Mouse (Mus musculus) ovary, postnatal 10 days (tissue): ENCODE measurements around the gene Rnf183.
A peak's percentile ranks its signal among the peaks of the same experiment; 100 is the strongest.
"Not testable (repeated sequence)": the region's sequence is repeated elsewhere in the genome, so short reads cannot be mapped to it uniquely, and the experiment has no call there.

Source experiments
- DNase-seq: peaks from one replicate; pipeline ENCODE4 v3.0.0; 2022; ENCODE audit warnings: low spot score

Gene Rnf183

GRCm38 (mm10) chr4:62435081-62435480 is at the start of gene Rnf183:
Rnf183 (minus strand) TSS chr4:62435252.
- DNase-seq, result no peak

DNA sequence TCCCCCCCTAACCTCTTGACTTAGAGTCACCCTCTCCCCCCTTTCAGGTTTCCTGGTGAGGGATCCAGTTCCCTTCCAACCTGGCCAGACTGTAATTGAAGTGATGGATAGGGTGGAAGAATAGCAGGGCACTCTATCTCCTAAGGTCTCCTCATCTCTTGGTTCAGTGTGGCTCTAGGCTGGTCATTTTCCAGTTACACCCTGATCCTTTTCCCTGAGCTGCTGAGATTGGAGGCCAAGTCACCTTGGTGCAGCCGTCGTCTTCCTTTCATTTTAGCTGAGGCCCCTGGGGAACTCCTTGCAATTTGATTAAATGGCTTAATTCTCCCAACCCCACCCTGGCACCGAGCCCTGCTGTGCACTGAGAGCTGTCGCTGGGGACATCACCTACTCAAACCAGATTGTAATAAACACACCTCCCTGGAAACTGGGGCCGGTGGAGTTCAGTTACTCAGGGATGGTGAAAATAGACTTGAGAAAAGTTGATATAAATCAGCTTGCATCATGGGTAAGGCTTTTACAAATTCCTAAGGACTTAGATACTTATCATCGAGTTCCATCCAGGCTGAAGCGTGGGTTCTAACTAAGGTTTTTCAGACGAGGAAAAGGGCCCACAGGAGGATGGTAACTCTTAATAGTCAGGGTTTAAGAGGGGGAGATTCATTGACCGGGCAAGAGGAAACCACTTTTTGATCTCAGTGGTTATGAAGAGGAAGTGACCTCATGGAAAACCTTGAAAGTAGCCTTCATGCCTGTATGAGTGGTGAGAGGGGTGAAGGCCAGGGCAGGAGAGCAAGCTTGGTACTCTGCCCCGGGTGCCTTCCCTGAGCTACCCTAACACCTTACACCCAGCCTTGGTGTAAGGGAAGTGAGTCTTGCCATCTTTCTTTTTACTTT is 45.9 kb upstream of the Rnf183 start:
- no peak for DNase-seq

GRCm38 (mm10) chr4:62479937-62480708 is 45.1 kb upstream of the Rnf183 start, which contains the start of gene Bspry:
Bspry (plus strand) TSS chr4:62480053.
- DNase-seq, result no peak

- DNase-seq, result not testable (repeated sequence)
These were observed 44.5 kb upstream of the Rnf183 start for GRCm38 (mm10) chr4:62479593-62479936.

GRCm38 (mm10) chr4:62477542-62478244 is 42.6 kb upstream of the Rnf183 start:
- no peak for DNase-seq

DNA sequence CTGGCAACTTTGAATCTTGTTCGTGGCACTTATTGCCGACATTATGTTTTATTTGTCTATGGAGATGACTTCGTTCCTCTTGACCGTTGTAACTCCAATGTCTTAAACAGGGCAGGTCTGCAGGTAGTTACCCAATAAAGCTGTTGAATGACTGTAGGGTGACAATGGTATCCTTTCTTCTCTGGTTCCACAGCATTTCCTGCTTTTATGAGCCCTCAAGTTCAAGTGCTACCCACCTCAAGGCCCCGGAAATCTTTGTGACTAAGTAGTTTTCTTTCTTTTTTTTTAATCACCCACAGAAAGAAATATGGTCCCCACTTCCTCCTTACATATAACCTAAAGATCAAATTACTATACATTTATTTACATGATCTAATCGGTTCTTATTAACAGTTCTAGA is 40.7 kb upstream of the Rnf183 start:
- no peak for DNase-seq

DNA sequence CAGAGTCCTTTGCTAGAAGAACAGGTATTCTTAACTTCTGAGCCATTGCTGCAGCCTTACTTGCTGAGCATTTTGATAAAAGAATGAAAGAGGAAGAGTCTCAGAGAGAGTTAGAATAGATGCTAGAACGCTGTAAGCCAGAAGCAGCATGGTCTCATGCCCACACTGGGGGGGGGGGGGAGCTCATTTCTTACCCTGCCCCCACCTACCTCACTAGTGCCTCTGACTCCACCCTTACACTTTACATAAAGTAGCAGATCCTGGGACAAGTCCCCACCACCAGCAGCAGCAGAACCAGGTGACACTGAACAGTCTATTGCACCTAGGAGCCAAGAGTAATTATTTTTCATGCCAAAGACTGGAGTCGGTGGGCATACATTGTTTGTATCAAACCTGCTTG is 40.1 kb upstream of the Rnf183 start:
- DNase-seq, result no peak

GRCm38 (mm10) chr4:62472071-62472470 is 37.0 kb upstream of the Rnf183 start:
- DNase-seq, result no peak

DNA sequence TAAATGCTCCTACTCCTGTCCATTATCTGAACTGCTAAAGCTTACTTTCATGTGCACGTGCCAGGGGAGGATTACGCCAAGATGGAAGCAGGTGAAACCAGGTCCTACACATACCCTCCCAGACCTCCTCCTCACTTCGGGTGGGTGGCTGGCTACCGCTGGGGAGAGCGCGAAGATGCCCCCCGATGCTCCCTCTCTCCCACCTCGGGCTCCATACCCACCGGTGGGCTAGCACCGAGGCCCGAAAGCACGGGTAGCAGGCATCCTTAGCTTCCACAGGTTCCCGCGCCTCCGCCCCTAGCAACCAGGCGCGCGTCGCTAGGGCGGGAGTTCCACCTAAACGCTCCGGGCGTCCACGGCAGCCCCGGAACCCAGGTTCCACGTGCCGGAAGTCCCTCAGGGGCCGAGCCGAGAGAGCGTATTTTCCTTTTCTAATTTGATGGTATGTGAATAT is 35.6 kb upstream of the Rnf183 start, which contains the start of gene Wdr31:
TSS of gene Wdr31 (minus strand) at position 299 of the 454 bp plus-strand sequence.
- peak; percentile 75 for DNase-seq

- no peak for DNase-seq
These were observed 33.1 kb upstream of the Rnf183 start for GRCm38 (mm10) chr4:62468158-62468557.

GRCm38 (mm10) chr4:62463124-62463523 is 28.1 kb upstream of the Rnf183 start:
- DNase-seq, result no peak

GRCm38 (mm10) chr4:62460348-62460747 is 25.3 kb upstream of the Rnf183 start:
- DNase-seq, result no peak

- DNase-seq, result no peak
These were observed 24.0 kb upstream of the Rnf183 start for GRCm38 (mm10) chr4:62459081-62459480.

GRCm38 (mm10) chr4:62454995-62455394 is 19.9 kb upstream of the Rnf183 start:
- no peak for DNase-seq

GRCm38 (mm10) chr4:62440986-62441385 is 5.9 kb upstream of the Rnf183 start:
- DNase-seq, result no peak

DNA sequence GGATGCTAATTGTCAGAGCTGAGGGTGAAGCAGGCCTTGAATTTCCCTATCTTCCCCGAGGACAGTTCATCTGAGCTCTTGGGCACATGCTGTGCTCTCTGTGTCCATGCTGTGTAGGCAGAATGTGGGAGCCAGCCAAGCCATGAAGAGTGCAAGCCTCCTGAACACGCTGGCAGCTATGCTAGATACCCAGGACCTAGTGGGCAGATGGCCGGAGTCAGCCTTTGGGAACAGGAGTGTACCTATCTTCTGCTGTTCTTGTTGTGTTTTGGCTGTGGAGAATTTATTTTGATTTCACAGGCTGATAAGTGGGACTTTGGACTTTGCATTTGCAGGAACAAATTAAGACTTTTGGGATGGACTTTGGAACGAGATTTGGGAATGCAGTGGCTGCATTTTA is 5.5 kb upstream of the Rnf183 start:
- DNase-seq, result no peak

DNA sequence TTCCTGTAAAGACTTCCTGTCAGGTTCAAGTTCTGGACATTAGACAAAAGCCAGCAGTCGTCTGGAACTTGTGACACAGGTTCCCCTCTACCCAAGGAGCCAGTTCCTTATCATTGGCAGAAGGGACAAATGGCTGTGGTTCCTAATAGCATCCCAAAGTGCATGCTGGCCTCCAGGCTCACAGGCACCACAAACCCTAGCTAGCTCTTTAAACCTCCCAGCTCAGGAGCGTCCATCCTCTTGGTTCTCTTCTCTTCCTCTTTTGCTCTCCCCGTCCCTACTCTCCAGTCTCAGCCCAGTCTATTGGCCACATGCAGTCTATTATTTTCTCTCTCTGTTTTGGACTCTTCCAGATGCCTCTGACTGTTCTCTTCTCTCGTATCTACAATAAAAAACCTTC is 4.7 kb upstream of the Rnf183 start:
- DNase-seq, result no peak

- DNase-seq, result no peak
These were observed 2.8 kb upstream of the Rnf183 start for GRCm38 (mm10) chr4:62437871-62438270.

GRCm38 (mm10) chr4:62437256-62437778 is 2.3 kb upstream of the Rnf183 start:
- no peak for DNase-seq

GRCm38 (mm10) chr4:62433939-62434870 is 847 bp downstream of the Rnf183 start:
- no peak for DNase-seq

DNA sequence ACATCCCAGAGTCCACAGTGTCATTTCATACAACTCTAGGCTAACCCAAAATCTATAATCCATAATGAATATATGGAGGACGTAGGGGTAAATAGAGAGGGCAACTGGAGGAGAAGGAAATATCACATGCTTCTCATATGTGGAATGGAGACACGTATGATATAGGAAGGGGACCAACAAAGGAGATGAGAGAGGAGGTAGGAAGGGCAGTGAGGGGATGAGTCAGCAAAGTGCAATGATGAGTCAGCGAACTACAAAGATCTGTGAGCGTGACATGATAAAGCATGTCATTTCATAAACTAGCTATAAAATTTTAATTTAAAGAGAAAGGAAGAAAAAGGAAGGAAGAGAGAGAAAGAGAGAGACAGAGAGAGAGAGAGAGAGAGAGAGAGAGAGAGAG is 3.5 kb downstream of the Rnf183 start:
- DNase-seq, result no peak
